Mouse (Mus musculus): Measurements from ENCODE around the gene Trim27. TPM values are rescaled to one million over a fixed set of nuclear protein-coding genes. Genes with fewer than 3 reads are reported as not detected.
A peak's percentile ranks its signal among the peaks of the same experiment; 100 is the strongest.

Trim27 gene
- total and polyA plus RNA-seq, 3 experiments, result 134 to 198 (median 146) TPM

GRCm38 (mm10) chr13:21171600-21172150, 7.6 kb upstream of the Trim27 start:
- Histone ChIP-seq H3K36me3 (replicated peaks in 1 of 2; ENCODE audit: control insufficient read depth in 1 of 2, insufficient read depth in 1 of 2, low read length in 1 of 2) (no peaks in the 10 kb centered on the region), H3K79me2 (replicated peaks; ENCODE audit: control insufficient read depth, extremely low read depth, insufficient read depth, poor library complexity, severe bottlenecking) (no peaks in the 10 kb centered on the region), H3K4me3 (replicated peaks in 1 of 3; ENCODE audit: low read depth in 2 of 3, low read length in 2 of 3, poor library complexity in 1 of 3) (peak overlapping the region; percentile 46 to 65 (median 64)), H3K9ac (ENCODE audit: insufficient read depth, low read depth) (peak overlapping the region; percentile 47; the same call in 1 of the 2 replicates), H3K27me3 (replicated peaks) (no peaks in the 10 kb centered on the region), H3K4me1 (ENCODE audit: control insufficient read depth in 1 of 2, insufficient read depth in 2 of 2) (peaks cover 4 to 25% of the 10 kb centered on the region in 2 experiments; a peak in 3 of 4 replicates), H3K27ac (ENCODE audit: insufficient read depth, low read depth) (no peak overlapping the region), H3K9me3 (replicated peaks; ENCODE audit: low read length) (no peaks in the 10 kb centered on the region), H3K4me2 (ENCODE audit: insufficient read depth, low read depth, poor library complexity, severe bottlenecking) (peak overlapping the region; percentile 85)
- TF ChIP-seq CHD2 (IDR thresholded peaks at IDR 0.05; ENCODE audit: low read length) (no peak), ZMIZ1 (IDR thresholded peaks at IDR 0.05; ENCODE audit: low read depth, low read length) (no peak), JUND (conservative IDR thresholded peaks at IDR 0.05; ENCODE audit: low read depth, low read length) (no peak), MEF2A (IDR thresholded peaks at IDR 0.05; ENCODE audit: borderline replicate concordance, low read depth, low read length) (no peak), UBTF (IDR thresholded peaks at IDR 0.05; ENCODE audit: low read depth, low read length) (no peak), IRF4 (IDR thresholded peaks at IDR 0.05; ENCODE audit: low read depth, low read length) (0 out of 2 replicates have a peak, but pooled peaks have one; percentile 17), EP300 (IDR thresholded peaks at IDR 0.05; ENCODE audit: low read length) (no peak), HCFC1 (IDR thresholded peaks at IDR 0.05; ENCODE audit: low read depth, low read length) (no peak; the same call in 1 of the 2 replicates), MYC (IDR thresholded peaks at IDR 0.05; ENCODE audit: low read depth, low read length) (peak; percentile 99), RCOR1 (conservative IDR thresholded peaks at IDR 0.05; ENCODE audit: low read depth, low read length) (no peak), E2F4 (IDR thresholded peaks at IDR 0.05; ENCODE audit: insufficient replicate concordance, low read depth, low read length) (no peak), GABPA (IDR thresholded peaks at IDR 0.05; ENCODE audit: insufficient replicate concordance, low read depth, low read length) (no peak), USF2 (conservative IDR thresholded peaks at IDR 0.05; ENCODE audit: low read depth, low read length) (peak; percentile 86), USF1 (IDR thresholded peaks at IDR 0.05; ENCODE audit: low read depth, low read length) (peak; percentile 90), POLR2AphosphoS2 (IDR thresholded peaks at IDR 0.05; ENCODE audit: low read depth, low read length) (no peak), JUN (IDR thresholded peaks at IDR 0.05; ENCODE audit: insufficient read depth, low read depth, low read length) (no peak), NRF1 (IDR thresholded peaks at IDR 0.05; ENCODE audit: low read depth, low read length) (no peak), PAX5 (IDR thresholded peaks at IDR 0.05; ENCODE audit: low read length) (no peak), ELF1 (IDR thresholded peaks at IDR 0.05; ENCODE audit: low read depth, low read length) (no peak), ZNF384 (IDR thresholded peaks at IDR 0.05; ENCODE audit: low read depth, low read length) (0 out of 2 replicates have a peak, but pooled peaks have one; percentile 3), TCF12 (IDR thresholded peaks at IDR 0.05; ENCODE audit: low read depth, low read length) (no peak), CTCF (conservative IDR thresholded peaks at IDR 0.05 in 1 of 2, IDR thresholded peaks at IDR 0.05 in 1 of 2; ENCODE audit: low read depth in 2 of 2, low read length in 2 of 2) (peak in 1 of 2 experiments; percentile 58; a peak in 2 of 4 replicates), CHD1 (IDR thresholded peaks at IDR 0.05; ENCODE audit: low read depth, low read length) (no peak), MAFK (IDR thresholded peaks at IDR 0.05; ENCODE audit: insufficient replicate concordance, low read length) (no peak), ZC3H11A (IDR thresholded peaks at IDR 0.05; ENCODE audit: low read depth, low read length) (no peak), BHLHE40 (IDR thresholded peaks at IDR 0.05; ENCODE audit: low read depth, low read length) (no peak), RAD21 (IDR thresholded peaks at IDR 0.05; ENCODE audit: low read depth, low read length) (no peak; the same call in 1 of the 2 replicates), ZKSCAN1 (IDR thresholded peaks at IDR 0.05; ENCODE audit: borderline replicate concordance, low read depth, low read length) (no peak), MAZ (IDR thresholded peaks at IDR 0.05; ENCODE audit: low read depth, low read length) (0 out of 2 replicates have a peak, but pooled peaks have one; percentile 40), TBP (conservative IDR thresholded peaks at IDR 0.05; ENCODE audit: low read depth, low read length) (no peak), MAX (IDR thresholded peaks at IDR 0.05; ENCODE audit: low read length) (peak; percentile 99), SIN3A (IDR thresholded peaks at IDR 0.05; ENCODE audit: low read length) (peak; percentile 79), SMC3 (IDR thresholded peaks at IDR 0.05; ENCODE audit: low read depth, low read length) (no peak; the same call in 1 of the 2 replicates), KAT2A (IDR thresholded peaks at IDR 0.05; ENCODE audit: insufficient replicate concordance, low read length) (no peak), ETS1 (conservative IDR thresholded peaks at IDR 0.05; ENCODE audit: low read depth, low read length) (no peak), MXI1 (IDR thresholded peaks at IDR 0.05; ENCODE audit: low read depth, low read length) (peak; percentile 99), NELFE (IDR thresholded peaks at IDR 0.05; ENCODE audit: low read depth, low read length) (no peak), POLR2A (IDR thresholded peaks at IDR 0.05; ENCODE audit: low read depth, low read length) (0 out of 2 replicates have a peak, but pooled peaks have one; percentile 22)
- in situ Hi-C loops (cut with MboI; ENCODE audit: low pct_ligation_motif_present, low pct_unique_long_range_greater_than_20kb, low sequenced_read_pairs), result loop anchor here (10.0 to 25.0 kb wide), 4 partner anchors 234 to 1059 kb away; no protein-coding TSS in a partner anchor
- dilution Hi-C loops (cut with MboI; ENCODE audit: extremely low pct_ligation_motif_present, extremely low pct_unique_long_range_greater_than_20kb, low sequenced_read_pairs), result no loop called here
- peak; percentile 76 for DNase-seq (ENCODE audit: extremely low read depth)

Measured in CH12.LX (cell line).